Mouse (Mus musculus) CH12.LX (cell line): ENCODE results near the gene Itfg1. TPM values are rescaled to one million over a fixed set of nuclear protein-coding genes. Genes with fewer than 3 reads are reported as not detected.
"Not testable (repeated sequence)": the region's sequence is repeated elsewhere in the genome, so short reads cannot be mapped to it uniquely, and the experiment has no call there.

Experiments
- DNase-seq: peaks from one replicate; pipeline ENCODE4 v3.0.0-alpha.2; 2013; ENCODE audit errors: extremely low read depth
- H3K27ac ChIP-seq: 2 replicates; pipeline ENCODE4 v1.5.1; 2012; ENCODE audit warnings: low read depth, mild to moderate bottlenecking, control low read depth, moderate library complexity; ENCODE audit not compliant: insufficient read depth
- H3K27me3 ChIP-seq: replicated peaks from 2 replicates; pipeline ENCODE3; 2012; ENCODE audit warnings: inconsistent platforms
- H3K36me3 ChIP-seq, 2 experiments: replicated peaks in 1 of 2; 2 replicates each; pipeline versions ENCODE3 to v1.6.1; 2012; ENCODE audit warnings: inconsistent platforms in 1 of 2, low read length in 1 of 2, mild to moderate bottlenecking in 1 of 2, mixed read lengths in 1 of 2, moderate library complexity in 1 of 2; ENCODE audit not compliant: control insufficient read depth in 1 of 2, insufficient read depth in 1 of 2
- H3K4me1 ChIP-seq, 2 experiments: 2 replicates each; pipeline ENCODE4 v1.6.1; 2012; ENCODE audit warnings: inconsistent platforms in 1 of 2, moderate library complexity in 1 of 2; ENCODE audit not compliant: insufficient read depth in 2 of 2, control insufficient read depth in 1 of 2
- H3K4me2 ChIP-seq: 2 replicates; pipeline ENCODE4 v1.6.1; 2012; ENCODE audit warnings: low read depth, mild to moderate bottlenecking, control low read depth; ENCODE audit not compliant: poor library complexity, insufficient read depth, severe bottlenecking
- H3K4me3 ChIP-seq, 3 experiments: fragments of 150-350 bp in 1 of 3; sonication (generic) in 1 of 3; replicated peaks in 1 of 3; 2 replicates each; pipeline versions ENCODE3 to v1.5.1; 2011 to 2012; ENCODE audit warnings: low read depth in 2 of 3, low read length in 2 of 3, mild to moderate bottlenecking in 2 of 3, moderate library complexity in 2 of 3, control low read depth in 1 of 3, improper control_type of control experiment in 1 of 3, inconsistent platforms in 1 of 3, mixed read lengths in 1 of 3; ENCODE audit not compliant: poor library complexity in 1 of 3
- H3K79me2 ChIP-seq: replicated peaks from 2 replicates; pipeline ENCODE4 v1.6.1; 2012; ENCODE audit warnings: mild to moderate bottlenecking, moderate library complexity; ENCODE audit not compliant: control insufficient read depth, poor library complexity, insufficient read depth, severe bottlenecking; ENCODE audit errors: extremely low read depth
- H3K9ac ChIP-seq: 2 replicates; pipeline ENCODE4 v1.6.1; 2012; ENCODE audit warnings: low read depth, mild to moderate bottlenecking, control low read depth, moderate library complexity; ENCODE audit not compliant: insufficient read depth
- H3K9me3 ChIP-seq: replicated peaks from 2 replicates; pipeline ENCODE3; 2012; ENCODE audit warnings: low read length, inconsistent platforms, mixed read lengths
- BHLHE40 ChIP-seq: IDR thresholded peaks from 2 replicates; pipeline ENCODE4 v1.6.1; 2011; ENCODE audit warnings: mild to moderate bottlenecking, low read depth, low read length, improper control_type of control experiment
- CTCF ChIP-seq, 2 experiments: IDR thresholded peaks in 1 of 2; conservative IDR thresholded peaks in 1 of 2; 2 replicates each; pipeline ENCODE4 v1.5.1; 2011 to 2012; ENCODE audit warnings: low read depth in 2 of 2, low read length in 2 of 2, improper control_type of control experiment in 1 of 2, inconsistent platforms in 1 of 2, mild to moderate bottlenecking in 1 of 2, moderate library complexity in 1 of 2
- E2F4 ChIP-seq: IDR thresholded peaks from 2 replicates; pipeline ENCODE4 v1.6.1; 2011; ENCODE audit warnings: low read depth, low read length, improper control_type of control experiment; ENCODE audit not compliant: insufficient replicate concordance
- ELF1 ChIP-seq: IDR thresholded peaks from 2 replicates; pipeline ENCODE4 v1.6.1; 2014; ENCODE audit warnings: low read depth, mild to moderate bottlenecking, inconsistent platforms, low read length, improper control_type of control experiment
- ETS1 ChIP-seq: conservative IDR thresholded peaks from 2 replicates; pipeline ENCODE4 v1.6.1; 2012; ENCODE audit warnings: low read depth, mild to moderate bottlenecking, inconsistent platforms, low read length, improper control_type of control experiment, moderate library complexity
- GABPA ChIP-seq: IDR thresholded peaks from 2 replicates; pipeline ENCODE4 v1.6.1; 2012; ENCODE audit warnings: low read depth, low read length, improper control_type of control experiment, inconsistent platforms; ENCODE audit not compliant: insufficient replicate concordance
- HCFC1 ChIP-seq: IDR thresholded peaks from 2 replicates; pipeline ENCODE4 v1.6.1; 2012; ENCODE audit warnings: low read depth, mild to moderate bottlenecking, inconsistent platforms, low read length, improper control_type of control experiment
- JUND ChIP-seq: conservative IDR thresholded peaks from 2 replicates; pipeline ENCODE4 v1.6.1; 2011; ENCODE audit warnings: low read depth, low read length, improper control_type of control experiment
- KAT2A ChIP-seq: IDR thresholded peaks from 2 replicates; pipeline ENCODE4 v1.6.1; 2012; ENCODE audit warnings: low read length, improper control_type of control experiment, inconsistent platforms; ENCODE audit not compliant: insufficient replicate concordance
- MAZ ChIP-seq: IDR thresholded peaks from 2 replicates; pipeline ENCODE4 v1.6.1; 2012; ENCODE audit warnings: low read depth, mild to moderate bottlenecking, inconsistent platforms, low read length, improper control_type of control experiment, moderate library complexity
- MEF2A ChIP-seq: IDR thresholded peaks from 2 replicates; pipeline ENCODE4 v1.6.1; 2014; ENCODE audit warnings: low read depth, mild to moderate bottlenecking, inconsistent platforms, low read length, improper control_type of control experiment, borderline replicate concordance
- RCOR1 ChIP-seq: conservative IDR thresholded peaks from 2 replicates; pipeline ENCODE4 v1.6.1; 2012; ENCODE audit warnings: low read depth, mild to moderate bottlenecking, inconsistent platforms, low read length, improper control_type of control experiment
- SMC3 ChIP-seq: IDR thresholded peaks from 2 replicates; pipeline ENCODE4 v1.6.1; 2011; ENCODE audit warnings: low read depth, low read length, improper control_type of control experiment
- UBTF ChIP-seq: IDR thresholded peaks from 2 replicates; pipeline ENCODE4 v1.6.1; 2012; ENCODE audit warnings: low read depth, mild to moderate bottlenecking, inconsistent platforms, low read length, improper control_type of control experiment, moderate library complexity
- USF1 ChIP-seq: IDR thresholded peaks from 2 replicates; pipeline ENCODE4 v1.6.1; 2014; ENCODE audit warnings: low read depth, mild to moderate bottlenecking, inconsistent platforms, low read length, improper control_type of control experiment
- USF2 ChIP-seq: conservative IDR thresholded peaks from 2 replicates; pipeline ENCODE4 v1.6.1; 2011; ENCODE audit warnings: low read depth, low read length, improper control_type of control experiment
- ZKSCAN1 ChIP-seq: IDR thresholded peaks from 2 replicates; pipeline ENCODE4 v1.6.1; 2012; ENCODE audit warnings: low read depth, inconsistent platforms, low read length, improper control_type of control experiment, borderline replicate concordance
- ZMIZ1 ChIP-seq: IDR thresholded peaks from 2 replicates; pipeline ENCODE4 v1.6.1; 2012; ENCODE audit warnings: low read depth, mild to moderate bottlenecking, inconsistent platforms, low read length, improper control_type of control experiment
- ZNF384 ChIP-seq: IDR thresholded peaks from 2 replicates; pipeline ENCODE4 v1.6.1; 2012; ENCODE audit warnings: low read depth, low read length, improper control_type of control experiment, inconsistent platforms
- dilution Hi-C: fragments of 300-500 bp; cut with MboI; formaldehyde crosslinking; loops from 2 replicates; pipeline ENCODE4 v1.14.3; 2020; ENCODE audit warnings: low sequenced_read_pairs; ENCODE audit not compliant: extremely low pct_unique_long_range_greater_than_20kb, extremely low pct_ligation_motif_present
- in situ Hi-C: fragments of 300-500 bp; cut with MboI; formaldehyde crosslinking; loops from 3 replicates; pipeline ENCODE4 v1.14.3; 2019; ENCODE audit warnings: low sequenced_read_pairs, low pct_ligation_motif_present, low pct_unique_long_range_greater_than_20kb, mixed read lengths
- polyA plus RNA-seq: library from polyadenylated mRNA; unstranded; fragments of >175 nt; gene quantifications from 2 replicates; pipeline ENCODE4 v1.2.1, GENCODE M21; 2012; ENCODE audit warnings: low read depth; ENCODE audit not compliant: insufficient read length
- total RNA-seq, 2 experiments: library from RNA; depleted of rRNA; stranded (reverse); fragments of 300-350 nt in 1 of 2; fragments of >200 nt in 1 of 2; gene quantifications; 2 replicates each; pipeline ENCODE4 v1.2.3; 2012 to 2014

Itfg1 gene
- total and polyA plus RNA-seq, 3 experiments: 25.1 to 55.3 (median 26.2) TPM

DNA sequence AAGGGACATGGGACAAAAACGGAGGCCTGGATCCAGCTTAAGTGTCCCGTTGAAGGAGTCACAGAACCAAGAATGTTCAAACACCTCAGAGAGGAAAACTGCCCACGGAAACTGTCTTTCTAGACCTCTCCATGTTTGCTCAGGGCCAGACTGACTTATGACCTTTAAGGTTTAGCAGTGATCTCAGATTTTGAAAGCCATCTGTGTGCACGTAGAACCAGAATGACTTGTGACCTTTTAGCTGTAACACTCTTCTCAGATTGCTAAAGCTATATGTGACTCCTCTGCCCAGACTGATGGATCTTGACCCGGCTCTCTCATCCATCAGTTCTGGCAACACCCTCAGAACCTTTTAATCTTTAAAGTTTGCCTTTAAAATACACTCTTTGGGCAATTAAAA lies 19.9 kb upstream of the Itfg1 start:
- H3K79me2 ChIP-seq: no peaks in the 10 kb centered on the region
- DNase-seq: no peak
- dilution Hi-C loops: no loop called here
- H3K27ac ChIP-seq: no peak overlapping the region
- TF ChIP-seq UBTF (no peak), SMC3 (no peak), ZMIZ1 (no peak), KAT2A (no peak), ZNF384 (no peak), HCFC1 (no peak), ZKSCAN1 (no peak), CTCF (conservative IDR thresholded peaks at IDR 0.05 in 1 of 2, IDR thresholded peaks at IDR 0.05 in 1 of 2; ENCODE audit: low read depth in 2 of 2, low read length in 2 of 2) (no peak)
- TF ChIP-seq, all 38 proteins: peak for 0
- Histone ChIP-seq H3K4me2 (no peak overlapping the region), H3K4me3 (no peak overlapping the region), H3K4me1 (peaks cover 0 to under 1% of the 10 kb centered on the region in 2 experiments; a peak in 1 of 4 replicates), H3K36me3 (peaks cover 0 to 10% of the 10 kb centered on the region in 2 experiments), H3K9ac (no peak overlapping the region), H3K9me3 (no peaks in the 10 kb centered on the region), H3K27me3 (no peaks in the 10 kb centered on the region)
- in situ Hi-C loops: no loop called here

DNA sequence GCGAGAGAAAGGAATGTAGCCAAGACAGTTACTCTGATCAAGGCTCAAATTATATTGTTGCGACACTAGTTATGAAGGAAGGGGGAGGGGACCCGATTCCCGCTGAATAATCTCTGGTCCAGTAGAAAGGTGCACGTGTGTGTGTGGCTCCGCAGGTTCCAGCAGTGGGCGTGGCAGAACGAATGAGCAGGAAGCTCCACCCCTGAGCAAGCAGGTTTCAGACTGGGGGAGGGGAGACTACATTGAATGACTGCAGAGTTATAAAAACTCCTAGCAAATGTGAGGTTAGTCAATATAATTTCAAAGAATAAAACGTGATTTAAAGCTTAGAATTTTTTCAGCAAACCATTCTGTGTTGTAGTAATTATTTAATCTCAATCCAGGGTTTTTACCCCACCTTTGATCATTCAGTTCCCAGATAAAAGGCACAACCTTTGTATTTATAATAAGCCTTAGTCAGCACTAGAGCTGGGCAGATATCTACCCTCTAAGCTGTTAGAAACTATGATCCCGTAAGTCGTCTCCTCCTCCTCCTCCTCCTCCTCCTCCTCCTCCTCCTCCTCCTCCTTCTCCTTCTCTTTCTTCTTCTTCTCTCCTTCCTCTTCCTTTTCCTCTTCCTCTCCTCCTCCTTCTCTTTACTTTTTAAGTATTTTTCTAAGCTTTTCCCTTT lies 16.6 kb upstream of the Itfg1 start:
- DNase-seq, dilution Hi-C loops: not testable (repeated sequence)

DNA sequence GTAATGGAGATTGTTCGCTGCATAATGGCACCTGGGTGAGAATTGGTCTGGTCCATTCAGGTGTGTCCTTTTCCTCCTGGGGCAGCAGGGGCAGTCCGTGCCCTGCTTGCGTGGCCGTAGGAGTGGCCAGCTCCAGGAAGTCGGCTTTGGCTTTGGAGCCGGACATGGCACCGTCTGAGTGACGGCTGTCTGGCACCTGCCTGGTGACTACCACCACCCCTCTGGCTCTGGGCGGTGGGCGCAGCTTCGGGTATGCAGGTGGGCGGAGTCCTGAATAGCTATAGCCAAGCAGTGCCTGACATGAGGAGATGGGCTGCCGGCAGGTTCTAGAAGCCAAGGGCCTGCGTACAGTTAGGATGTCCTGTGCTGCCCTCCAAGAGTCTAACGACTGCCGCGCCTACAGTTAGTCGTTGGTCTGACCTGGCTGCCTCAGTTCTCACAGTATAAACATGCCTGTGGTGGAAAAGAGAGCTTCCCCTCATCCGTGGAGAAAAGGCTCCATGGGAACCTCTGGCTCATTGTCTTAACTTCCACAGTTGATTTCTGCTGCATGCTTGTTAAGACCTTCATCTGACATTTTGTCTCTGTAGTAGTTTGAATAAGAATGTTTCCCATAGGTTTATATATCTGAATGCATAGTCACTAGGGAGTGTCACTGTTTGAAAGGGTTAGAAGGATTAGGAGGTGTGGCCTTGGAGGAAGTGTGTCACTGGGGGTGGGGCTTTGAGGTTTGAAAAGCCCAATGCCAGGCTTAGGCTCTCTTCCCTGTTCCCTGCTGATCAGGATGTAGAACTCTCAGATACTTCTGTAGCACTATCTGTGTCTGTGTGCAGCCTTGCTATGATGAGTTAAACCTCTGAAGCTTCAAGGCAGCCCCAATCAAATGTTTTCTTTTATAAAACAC lies 13.8 kb upstream of the Itfg1 start:
- Histone ChIP-seq H3K9ac (no peak overlapping the region), H3K9me3 (no peaks in the 10 kb centered on the region)
- TF ChIP-seq ELF1 (no peak), ZNF384 (no peak), MAZ (no peak), USF1 (no peak), JUND (no peak), MEF2A (no peak), ZKSCAN1 (no peak), GABPA (no peak), HCFC1 (no peak), ETS1 (no peak), KAT2A (no peak), BHLHE40 (no peak), E2F4 (no peak), USF2 (no peak), RCOR1 (no peak)
- TF ChIP-seq, all 38 proteins: peak for 0
- Histone ChIP-seq H3K79me2 (no peaks in the 10 kb centered on the region), H3K27me3 (no peaks in the 10 kb centered on the region), H3K27ac (no peak overlapping the region), H3K4me3 (no peak overlapping the region), H3K36me3 (peaks cover 12 to 46% of the 10 kb centered on the region in 2 experiments), H3K4me1 (peaks cover 0 to 10% of the 10 kb centered on the region in 2 experiments; a peak in 2 of 4 replicates), H3K4me2 (no peak overlapping the region)
- in situ Hi-C loops (no loop called here), dilution Hi-C loops (no loop called here)
- no peak for DNase-seq

More for the DNA sequence above, 16.6 kb upstream of the Itfg1 start:
- H3K4me1 ChIP-seq: peaks cover 0 to 10% of the 10 kb centered on the region in 2 experiments; a peak in 2 of 4 replicates
- H3K4me3 ChIP-seq, H3K4me2 ChIP-seq, in situ Hi-C loops, H3K79me2 ChIP-seq, H3K9ac ChIP-seq, H3K27me3 ChIP-seq, H3K9me3 ChIP-seq, H3K27ac ChIP-seq: not testable (repeated sequence)
- peaks cover 12 to 31% of the 10 kb centered on the region in 2 experiments for H3K36me3 ChIP-seq
